ENCODE assay signal across 12 mouse cellular contexts in the genomic region with DNA sequence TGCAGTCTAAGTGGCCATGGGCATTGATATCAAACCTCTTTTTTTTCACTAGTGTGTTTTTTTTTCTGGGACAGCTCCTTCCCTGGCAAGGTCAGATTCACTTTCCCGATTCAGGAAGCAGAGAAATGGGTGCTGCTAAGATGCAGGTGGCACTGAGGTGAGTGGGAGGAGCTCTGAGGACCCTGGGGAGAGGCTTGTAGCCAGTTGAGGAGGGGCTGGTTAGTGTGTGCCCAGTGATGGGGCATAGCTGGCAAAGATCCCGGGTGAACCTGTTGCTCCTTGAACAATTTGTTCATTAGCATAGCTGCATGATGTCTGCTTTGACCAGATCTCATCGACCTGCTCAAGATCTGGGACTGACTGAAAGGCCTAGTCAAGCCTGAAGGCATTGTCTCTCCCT. TPM values are rescaled to one million over a fixed set of nuclear protein-coding genes. Genes with fewer than 3 reads are reported as not detected.
DNase-seq lines count a peak whose midpoint lies in the region; ATAC-seq lines count a peak whose summit lies in the region.
"Had no signal": no experiment of that assay in that cellular context is flagged by ENCODE, and none has a peak within 500 bp of the region (broad histone marks: within the 10 kb centered on the region; RNA-seq: fewer than 3 reads in every experiment).

No protein-coding gene starts in this region.

- WGBS in midbrain, embryonic 14.5 days = 47% methylated on average over 3 of the region's 3 CpGs
- 53% methylated on average over 3 of the region's 3 CpGs for WGBS in midbrain, embryonic 10.5 days
- 41% methylated on average over 3 of the region's 3 CpGs for WGBS in intestine, embryonic 16.5 days

- peaks cover 36% of the 10 kb centered on the region for H3K36me3 ChIP-seq in midbrain, embryonic 14.5 days (ENCODE audit: control insufficient read depth, insufficient read depth, low read length)
- peaks cover 44% of the 10 kb centered on the region for H3K36me3 ChIP-seq in midbrain, embryonic 10.5 days
- 0 out of 2 replicates have a peak, but pooled peaks cover 3% of the 10 kb centered on the region for H3K36me3 ChIP-seq in intestine, embryonic 16.5 days (ENCODE audit: control insufficient read depth, insufficient read depth, low read length)

- DNase-seq in cerebellum, postnatal 10 days = peak; percentile 73 to 77
- peak; percentile 14 for DNase-seq in midbrain, embryonic 14.5 days
- no peak for DNase-seq in midbrain, embryonic 10.5 days (ENCODE audit: low spot score)
- DNase-seq in thymus, adult 18-20 months = peak; percentile 36 to 56
- no peak for DNase-seq in right cerebral cortex, postnatal 25 days
- no peak for DNase-seq in layer of hippocampus, postnatal 25 days (ENCODE audit: extremely low spot score in 1 of 2, low spot score in 1 of 2)
- DNase-seq: cerebellum, adult 2 months; right cerebral cortex, postnatal 14 days had no signal

- no peaks in the 10 kb centered on the region for H3K9me3 ChIP-seq in midbrain, embryonic 14.5 days (ENCODE audit: control insufficient read depth, low read length)
- no peaks in the 10 kb centered on the region for H3K9me3 ChIP-seq in midbrain, embryonic 10.5 days (replicated peaks)
- H3K9me3 ChIP-seq in intestine, embryonic 16.5 days (ENCODE audit: control insufficient read depth, low read length) = no peaks in the 10 kb centered on the region

- no peak overlapping the region for H3K4me2 ChIP-seq in midbrain, embryonic 14.5 days (ENCODE audit: low read length)
- H3K4me2 ChIP-seq in intestine, embryonic 16.5 days (ENCODE audit: low read depth, low read length) = 0 out of 2 replicates have a peak overlapping the region, but pooled peaks have one; percentile 34

- ATAC-seq in cerebellum, adult (ENCODE audit: insufficient number of reproducible peaks, low FRiP score, low TSS enrichment) = no peak
- ATAC-seq in midbrain, embryonic 14.5 days (ENCODE audit: low FRiP score, low TSS enrichment) = no peak
- ATAC-seq in intestine, embryonic 16.5 days = no peak

- H3K4me1 ChIP-seq in midbrain, embryonic 14.5 days (ENCODE audit: control insufficient read depth, insufficient read depth, low read length) = 0 out of 2 replicates have a peak, but pooled peaks cover 6% of the 10 kb centered on the region
- H3K4me1 ChIP-seq in midbrain, embryonic 10.5 days = peaks cover 11% of the 10 kb centered on the region
- peaks cover 16% of the 10 kb centered on the region; the same call in 1 of the 2 replicates for H3K4me1 ChIP-seq in intestine, embryonic 16.5 days (ENCODE audit: control insufficient read depth, insufficient read depth, low read length)

- no peaks in the 10 kb centered on the region for H3K27me3 ChIP-seq in midbrain, embryonic 14.5 days (ENCODE audit: control insufficient read depth, insufficient read depth, low read length)
- no peaks in the 10 kb centered on the region for H3K27me3 ChIP-seq in midbrain, embryonic 10.5 days (ENCODE audit: low read depth, poor library complexity, severe bottlenecking)
- H3K27me3 ChIP-seq in intestine, embryonic 16.5 days (replicated peaks; ENCODE audit: control insufficient read depth, insufficient read depth, low read length) = no peaks in the 10 kb centered on the region

- no peak overlapping the region for H3K27ac ChIP-seq in midbrain, embryonic 14.5 days (replicated peaks; ENCODE audit: low read depth, low read length)
- H3K27ac ChIP-seq in midbrain, embryonic 10.5 days (replicated peaks) = no peak overlapping the region
- peak overlapping the region; percentile 93 for H3K27ac ChIP-seq in intestine, embryonic 16.5 days (ENCODE audit: low read length)
- H3K27ac ChIP-seq: macrophage had no signal

- H3K4me3 ChIP-seq in midbrain, embryonic 14.5 days (replicated peaks; ENCODE audit: low read depth, low read length) = no peak overlapping the region
- H3K4me3 ChIP-seq in midbrain, embryonic 10.5 days = no peak overlapping the region
- H3K4me3 ChIP-seq in intestine, embryonic 16.5 days (ENCODE audit: low read length) = no peak overlapping the region

- H3K9ac ChIP-seq in midbrain, embryonic 14.5 days (replicated peaks; ENCODE audit: low read length) = no peak overlapping the region
- no peak overlapping the region for H3K9ac ChIP-seq in intestine, embryonic 16.5 days (ENCODE audit: low read depth, low read length)

RNA-seq across cellular contexts. Expression of a gene that starts 3.6 kb away (rescaled TPM):
- polyA plus RNA-seq in midbrain, embryonic 14.5 days (2014; fragmentation: Nextera tagmentation; extraction: Ambion mirVana) = 3.1 and 3.4 TPM in 2 replicates
- polyA plus RNA-seq in midbrain, embryonic 10.5 days (2016; fragmentation: Nextera tagmentation; extraction: Ambion mirVana) = 5.3 and 5.9 TPM in 2 replicates
- 4.0 and 4.5 TPM in 2 replicates for polyA plus RNA-seq in intestine, embryonic 16.5 days (2015; fragmentation: Nextera tagmentation; extraction: Ambion mirVana)
- 10 to 100 TPM in 1 of 2 experiments, 1 to 10 TPM in 1; 9.6 to 13.2 TPM for total RNA-seq in layer of hippocampus, postnatal 25 days (2021)

RNA-seq across cellular contexts. Expression of a gene that starts 43.4 kb away (rescaled TPM):
- polyA plus RNA-seq in midbrain, embryonic 14.5 days (2014; fragmentation: Nextera tagmentation; extraction: Ambion mirVana) = 17.7 and 21.1 TPM in 2 replicates
- polyA plus RNA-seq in midbrain, embryonic 10.5 days (2016; fragmentation: Nextera tagmentation; extraction: Ambion mirVana) = 22.6 and 23.0 TPM in 2 replicates
- 13.7 and 15.1 TPM in 2 replicates for polyA plus RNA-seq in intestine, embryonic 16.5 days (2015; fragmentation: Nextera tagmentation; extraction: Ambion mirVana)
- total RNA-seq in layer of hippocampus, postnatal 25 days (2021) = 10 to 100 TPM; 13.9 TPM

RNA-seq across cellular contexts. Expression of a gene that starts 49.3 kb away (rescaled TPM):
- not detected in 2 replicates for polyA plus RNA-seq in midbrain, embryonic 14.5 days (2014; fragmentation: Nextera tagmentation; extraction: Ambion mirVana)
- 0.17 TPM in 1 of 2 replicates, not detected in the other for polyA plus RNA-seq in midbrain, embryonic 10.5 days (2016; fragmentation: Nextera tagmentation; extraction: Ambion mirVana)
- 0.12 TPM in 1 of 2 replicates, not detected in the other for polyA plus RNA-seq in intestine, embryonic 16.5 days (2015; fragmentation: Nextera tagmentation; extraction: Ambion mirVana)
- total RNA-seq in layer of hippocampus, postnatal 25 days (2021) = not detected
- total RNA-seq: granulocyte monocyte progenitor cell, adult 5-6 weeks had no signal
- polyA plus RNA-seq: cerebellum, adult 2 months; macrophage had no signal

Comparison
In these comparisons a context has a peak if more than half of its experiments do, and no peak if none do; other contexts are left out.
1. DNase-seq: peak in cerebellum, postnatal 10 days (2 of 2), midbrain, embryonic 14.5 days (single experiment) and thymus, adult 18-20 months (2 of 2); none in midbrain, embryonic 10.5 days (single experiment), right cerebral cortex, postnatal 25 days (single experiment) and layer of hippocampus, postnatal 25 days (0 of 2).